Mouse (Mus musculus): ENCODE data around the gene Fastkd2.
A peak's percentile ranks its signal among the peaks of the same experiment; 100 is the strongest.

Gene Fastkd2

DNA sequence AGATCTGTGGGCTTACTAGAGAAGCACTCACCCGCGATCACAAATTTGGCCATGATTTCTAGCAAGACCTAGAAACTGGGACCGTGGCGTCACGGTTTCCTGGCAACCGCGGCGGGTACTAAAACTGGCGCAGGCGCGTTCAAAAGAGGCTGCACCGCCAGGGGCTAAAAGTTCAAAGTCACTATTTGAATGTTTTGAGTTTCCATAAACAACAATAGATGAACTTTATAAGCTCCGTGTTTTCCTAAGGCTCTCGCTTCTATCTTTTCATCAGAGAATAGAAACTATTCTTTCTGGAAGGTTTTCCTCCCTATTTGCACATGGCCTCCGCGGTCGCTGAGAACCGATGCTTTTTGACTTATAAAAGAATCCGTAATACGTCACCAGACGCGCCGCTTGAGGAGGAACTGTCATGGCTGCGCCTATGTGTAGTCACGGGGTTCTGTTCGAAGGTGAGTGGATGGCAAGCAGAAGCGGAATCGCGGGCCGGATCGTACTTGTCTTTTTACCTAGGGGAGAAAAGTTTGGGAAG, at the start of gene Fastkd2, which contains the start of gene Mdh1b:
Fastkd2 (plus strand) TSS at position 375 of the 532 bp plus-strand sequence.
Mdh1b (minus strand) TSS at position 79 of the 532 bp plus-strand sequence.
- peak; percentile 89 for DNase-seq

DNA sequence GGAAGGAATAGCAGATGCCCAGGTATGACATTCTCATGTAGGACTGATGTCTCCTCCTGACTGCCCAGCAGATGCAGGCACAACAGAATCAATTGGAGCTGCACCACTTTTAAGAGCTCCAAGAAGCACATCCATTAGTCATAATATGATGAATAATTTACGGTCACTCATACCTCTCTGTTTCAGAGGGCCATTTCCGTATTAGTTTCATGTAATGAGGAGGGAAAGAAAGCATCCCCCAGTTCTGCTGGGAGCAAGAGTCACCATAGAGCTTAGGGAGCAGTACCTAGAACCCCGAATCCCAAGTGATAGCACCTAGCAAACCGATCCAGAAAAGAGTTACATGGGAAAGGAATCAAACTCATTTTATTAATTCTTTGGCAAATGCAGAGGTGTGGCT, 43.6 kb upstream of the Fastkd2 start, which contains the start of gene Dytn:
Dytn (minus strand) TSS at position 101 of the 400 bp plus-strand sequence.
- DNase-seq, result no peak

DNA sequence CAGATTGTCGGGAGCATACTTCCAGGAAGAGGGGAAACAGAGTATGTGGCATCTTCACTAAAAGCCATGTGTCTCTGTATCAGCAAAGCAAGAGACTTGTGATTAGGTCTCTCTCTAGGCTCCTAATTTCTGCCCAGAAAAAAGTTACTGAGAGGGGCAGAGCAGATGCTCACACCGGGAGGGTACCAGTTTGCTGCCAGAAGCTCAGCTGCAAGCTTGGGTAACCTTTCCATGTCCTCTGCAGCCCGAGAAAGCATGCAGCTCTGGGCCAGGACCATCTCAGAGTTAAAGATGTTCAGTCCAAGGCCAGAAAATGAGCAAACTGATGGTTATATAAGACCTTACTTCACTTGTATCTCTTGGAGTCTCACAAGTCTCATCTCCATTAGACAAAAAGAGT, 33.6 kb upstream of the Fastkd2 start:
- no peak for DNase-seq

DNA sequence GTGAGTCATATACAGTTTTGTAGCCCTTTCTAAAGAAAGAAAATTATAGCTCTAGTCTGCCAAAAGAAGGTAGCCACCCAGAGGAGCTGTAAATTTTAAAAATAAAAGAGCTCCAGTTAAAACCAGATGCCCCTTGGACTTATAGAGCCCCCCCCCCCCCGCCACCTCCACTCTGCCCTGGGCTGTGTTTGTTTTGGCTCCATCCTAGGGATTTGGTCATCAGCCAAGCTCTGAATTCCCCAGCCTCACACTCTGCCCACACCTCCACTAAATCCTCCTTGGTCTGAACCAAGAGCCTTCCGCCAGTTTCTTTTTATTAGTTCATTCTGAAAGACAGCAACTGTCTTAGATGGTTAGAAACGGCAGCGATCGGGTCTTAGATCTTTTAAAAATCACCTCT, 24.7 kb upstream of the Fastkd2 start:
- no peak for DNase-seq

DNA sequence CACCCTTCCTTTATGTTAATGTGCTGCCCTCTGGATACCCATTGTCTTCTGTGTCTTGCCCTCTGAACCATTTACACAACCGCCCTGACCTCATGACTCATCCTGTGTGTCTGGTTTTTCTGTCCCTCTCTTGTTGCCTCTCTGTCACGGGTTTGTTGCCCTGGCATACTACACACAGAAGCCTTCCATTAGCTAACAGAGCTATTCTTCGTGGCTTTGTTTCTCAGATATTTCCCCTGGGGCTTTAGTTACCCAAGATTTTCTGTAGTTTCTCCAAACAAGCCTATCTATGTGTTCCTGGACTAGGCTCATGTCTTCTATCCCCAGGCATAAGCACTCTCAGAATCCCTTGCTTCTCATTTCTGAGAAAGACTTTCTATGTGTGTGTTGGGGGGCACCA, 21.5 kb upstream of the Fastkd2 start:
- DNase-seq, result no peak

DNA sequence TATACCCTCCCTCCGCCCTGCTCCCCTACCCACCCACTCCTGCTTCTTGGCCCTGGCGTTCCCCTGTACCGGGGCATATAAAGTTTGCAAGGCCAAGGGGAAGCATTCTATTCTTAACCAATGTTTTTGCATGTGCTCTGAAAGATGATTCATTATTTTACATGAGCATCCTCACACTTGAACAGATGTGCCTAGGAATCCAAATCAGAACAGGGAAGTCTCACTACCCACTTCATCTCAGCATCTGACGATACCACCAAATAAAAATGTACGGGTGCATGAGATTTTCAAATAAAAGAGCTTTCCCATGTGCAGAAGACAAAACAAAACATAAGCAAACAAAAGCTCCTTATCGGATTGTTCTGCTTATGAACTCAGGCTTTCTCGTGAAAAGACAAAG, 10.3 kb upstream of the Fastkd2 start:
- no peak for DNase-seq

DNA sequence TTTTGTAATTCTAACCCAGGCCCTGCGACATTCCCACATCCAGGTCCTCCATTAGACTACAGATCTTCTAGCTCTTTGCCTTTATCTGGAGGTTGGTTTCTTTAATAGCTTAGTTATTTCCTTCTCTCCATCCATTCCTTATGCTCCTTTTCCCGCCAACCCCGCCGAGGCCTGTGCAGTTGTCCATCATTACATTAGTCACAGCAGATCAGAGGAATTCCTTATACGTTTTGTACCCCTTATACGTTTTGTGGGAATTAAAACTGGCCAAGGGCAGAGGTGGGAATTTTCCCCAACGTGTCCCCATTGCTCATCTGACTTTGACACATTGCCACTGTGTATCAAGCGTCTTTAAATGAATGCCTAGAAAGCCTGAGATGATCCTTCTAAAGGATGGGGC, 618 bp upstream of the Fastkd2 start:
- no peak for DNase-seq

DNA sequence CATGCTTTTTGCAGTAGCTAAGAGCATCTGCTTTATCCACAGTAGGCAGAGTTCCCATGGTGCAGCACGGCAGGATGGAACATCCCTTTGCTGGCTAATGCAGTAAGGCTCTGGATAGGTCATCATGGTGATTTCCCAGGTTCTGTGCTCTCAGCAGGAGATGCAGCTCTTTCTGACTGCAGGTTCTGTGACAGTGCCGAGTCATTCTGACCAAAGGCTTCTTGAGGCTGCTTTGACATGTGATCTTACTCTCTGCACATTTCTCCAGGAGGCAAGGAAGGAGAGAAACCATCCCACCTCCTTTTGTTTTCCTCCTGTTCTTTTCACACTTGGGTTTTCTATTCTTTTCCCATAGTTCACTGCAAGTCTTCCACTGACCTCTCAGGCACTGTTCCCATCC, 25.6 kb downstream of the Fastkd2 start:
- DNase-seq, result no peak

DNA sequence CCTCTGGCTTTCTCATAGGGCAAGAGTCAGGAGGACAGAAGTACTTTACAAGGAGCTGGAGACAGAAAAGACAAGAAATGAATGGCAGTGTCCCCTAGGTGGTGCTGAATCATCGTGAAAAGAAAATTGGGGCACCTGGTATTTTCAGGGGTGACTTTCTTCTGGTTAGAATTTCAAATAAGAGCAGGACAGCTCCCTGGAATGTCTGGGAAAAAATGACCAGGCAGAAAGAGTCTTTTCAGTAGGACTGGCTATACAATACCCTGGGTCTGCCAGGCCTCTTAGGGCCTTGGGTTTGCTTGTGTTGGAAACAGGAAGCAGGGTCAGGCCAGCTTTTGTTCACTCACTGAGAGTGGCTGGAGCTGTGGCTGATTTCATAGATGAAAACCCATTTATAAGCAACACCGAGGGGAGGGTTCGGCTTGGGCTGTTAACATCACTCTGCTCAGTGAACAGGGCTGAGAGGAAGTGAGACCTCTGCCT, 32.8 kb downstream of the Fastkd2 start:
- DNase-seq, result peak; percentile 6

DNA sequence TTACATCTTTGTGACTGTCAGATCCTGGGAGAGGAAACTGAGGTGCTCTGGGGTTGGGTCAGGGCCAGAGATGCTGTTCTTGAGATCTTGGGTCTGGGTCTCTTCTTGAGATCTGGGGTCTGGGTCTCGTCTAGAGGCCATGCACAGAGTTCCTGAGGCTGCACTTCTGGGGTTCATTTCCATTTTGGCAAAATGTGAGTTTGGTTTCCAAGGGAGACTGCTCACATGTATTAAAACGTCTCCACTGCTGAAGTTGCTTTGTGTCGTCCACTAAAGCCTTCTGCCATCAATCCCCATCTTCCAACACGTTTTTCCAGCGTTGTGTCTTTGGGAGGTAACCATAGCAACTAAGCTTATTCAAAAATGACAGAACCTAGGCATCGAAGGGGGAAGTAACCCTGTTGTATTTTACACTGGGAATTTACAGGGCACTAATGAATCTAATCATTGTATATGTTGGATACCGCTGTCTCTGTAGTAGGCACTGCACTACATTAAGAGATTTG, 33.5 kb downstream of the Fastkd2 start:
- DNase-seq, result no peak

DNA sequence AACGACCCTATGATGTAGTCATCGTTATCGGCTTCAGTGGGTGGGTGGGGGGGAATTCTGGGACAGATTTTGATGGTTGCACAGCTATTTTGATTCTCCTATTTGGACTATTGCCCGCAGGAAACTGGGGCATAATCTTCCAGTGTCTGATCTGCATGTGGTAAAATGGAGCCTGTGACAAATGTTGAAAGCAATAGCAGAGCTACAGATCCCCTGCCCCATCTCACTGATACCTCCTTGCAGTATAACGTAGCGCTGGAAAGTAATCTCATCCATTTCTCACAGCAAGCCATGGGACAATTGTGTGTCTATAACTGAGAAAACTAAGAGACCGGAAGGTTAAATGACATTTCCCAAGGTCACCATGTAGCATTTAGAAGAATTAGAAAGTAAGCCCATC, 34.0 kb downstream of the Fastkd2 start:
- no peak for DNase-seq

DNA sequence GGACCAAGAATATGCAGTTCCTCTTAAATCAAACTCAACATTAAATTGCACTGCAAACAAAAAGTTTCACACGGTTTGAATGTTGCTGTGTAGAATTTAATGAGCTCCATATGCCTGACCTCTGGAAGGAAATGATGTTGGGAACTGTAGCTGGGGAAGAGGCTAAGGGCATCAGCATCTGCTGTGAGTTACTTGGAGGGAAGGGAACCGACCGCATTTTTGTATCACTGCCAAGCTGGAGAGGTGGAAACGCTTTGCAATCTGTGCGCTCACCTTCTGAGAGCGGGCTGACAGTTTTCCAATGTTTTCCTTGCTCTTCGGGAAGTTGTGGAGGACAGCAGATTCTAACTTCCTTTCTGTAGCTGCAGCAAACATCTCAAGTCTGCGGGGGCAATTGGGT, 37.7 kb downstream of the Fastkd2 start:
- no peak for DNase-seq

DNA sequence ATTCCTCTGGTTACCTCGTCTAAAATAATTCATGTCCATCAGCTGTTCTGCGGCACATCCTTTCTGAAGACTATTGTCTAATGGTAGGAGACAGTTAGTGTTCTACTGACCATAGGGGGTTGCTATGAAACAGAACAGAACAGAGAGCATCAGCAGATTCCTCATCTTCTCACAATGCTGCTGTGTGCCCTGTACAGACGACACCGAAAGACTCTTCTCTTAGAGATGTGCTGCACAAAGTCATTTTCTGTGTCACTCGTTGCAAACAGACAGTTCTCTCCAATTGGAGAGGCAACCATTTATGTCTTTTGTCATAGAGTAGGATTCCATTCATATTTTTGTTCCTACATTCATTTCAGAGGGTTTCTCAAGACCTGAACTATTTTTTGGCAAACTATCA, 38.8 kb downstream of the Fastkd2 start, which contains the start of gene 4933402D24Rik:
4933402D24Rik (minus strand) TSS at position 101 of the 400 bp plus-strand sequence.
- DNase-seq, result no peak

DNA sequence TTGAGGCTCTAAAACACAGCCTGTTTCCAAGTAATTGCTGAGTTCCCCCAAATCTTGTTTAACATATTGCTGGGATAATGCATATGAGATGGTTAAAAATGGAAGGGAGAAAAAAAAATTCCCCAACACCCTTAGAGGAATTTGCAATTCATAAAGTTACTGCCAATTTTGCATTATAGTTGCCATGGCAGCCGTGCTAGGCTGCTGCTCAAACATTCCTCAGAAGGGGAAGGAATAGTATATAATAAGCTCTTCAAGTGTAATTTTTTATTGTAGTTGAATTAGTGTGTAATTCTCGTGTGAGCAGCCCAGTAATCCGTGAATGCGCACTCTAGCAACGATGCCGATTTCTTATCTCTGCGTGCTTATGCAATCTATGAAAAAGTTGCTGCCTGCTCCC, 39.9 kb downstream of the Fastkd2 start:
- no peak for DNase-seq

DNA sequence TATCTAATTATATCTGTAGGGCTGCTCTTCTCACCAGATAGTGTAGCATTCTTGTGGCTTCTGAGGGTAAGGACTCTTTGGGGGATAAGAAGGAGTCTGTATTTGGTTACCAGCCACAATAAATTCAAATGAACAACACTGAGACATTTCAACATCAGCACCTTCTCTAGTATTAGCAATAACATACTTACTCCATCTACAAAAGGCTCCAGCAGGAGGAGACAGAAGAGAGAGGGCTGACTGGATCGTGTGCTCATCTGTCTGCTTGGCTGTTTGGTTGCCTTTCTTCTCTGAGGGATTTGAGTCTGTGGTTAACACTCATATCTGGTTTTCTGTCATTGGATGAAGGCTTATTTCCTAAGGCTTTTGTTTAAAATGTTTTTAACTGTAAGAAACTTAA, 46.0 kb downstream of the Fastkd2 start:
- DNase-seq, result no peak

DNA sequence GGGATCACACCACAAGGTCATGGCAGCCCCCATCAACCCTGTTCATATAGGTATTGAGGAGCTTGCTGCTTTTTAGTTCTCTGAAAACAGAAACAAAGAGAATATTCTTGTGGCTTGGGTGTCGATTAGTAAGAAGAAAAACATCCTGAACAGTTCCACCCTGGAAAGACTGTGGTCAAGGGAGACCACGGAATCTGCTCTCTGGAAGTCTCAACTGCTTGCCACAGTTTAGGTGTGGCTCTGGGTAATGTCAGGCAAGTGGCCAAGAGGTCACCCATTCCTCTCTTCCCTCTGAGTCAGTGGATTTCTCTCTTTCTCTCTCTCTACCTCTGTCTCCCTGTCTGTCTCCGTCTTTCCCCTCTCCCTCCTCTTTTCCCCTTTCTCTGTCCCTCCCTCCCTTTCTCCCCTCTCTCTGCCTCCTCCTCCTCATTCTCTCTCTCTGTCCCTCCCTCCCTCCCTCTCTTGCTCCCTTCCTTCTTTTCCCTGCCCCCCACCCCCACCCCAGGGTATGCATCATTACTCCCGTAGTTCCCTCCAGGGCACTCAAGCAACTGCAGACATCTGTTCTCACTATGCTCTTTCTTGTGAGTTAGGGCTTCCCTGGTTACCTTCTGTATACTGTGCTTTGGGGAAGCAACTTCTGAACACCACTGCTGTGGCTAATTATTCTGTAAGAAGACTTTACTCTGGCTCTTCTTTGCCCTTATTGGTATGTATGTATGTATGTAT, 46.7 kb downstream of the Fastkd2 start:
- no peak for DNase-seq

DNA sequence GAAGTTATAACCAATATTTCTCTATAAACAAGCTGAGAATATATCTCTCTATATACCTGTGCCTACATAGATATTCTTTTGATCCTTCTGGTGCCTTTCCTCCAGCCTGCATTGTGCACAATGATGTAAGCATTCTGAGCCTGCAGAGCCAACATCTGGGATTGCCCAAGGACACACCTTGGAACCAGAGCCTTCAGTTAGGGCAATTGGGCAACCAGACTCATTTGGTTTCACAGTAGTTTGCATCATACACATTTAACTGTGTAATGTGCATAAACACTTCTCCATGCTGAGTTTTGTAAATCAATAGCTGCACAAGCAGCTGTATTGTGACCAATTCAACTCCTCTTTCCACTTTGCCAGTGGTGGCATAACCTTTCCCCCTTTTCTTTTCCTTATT, 63.9 kb downstream of the Fastkd2 start:
- no peak for DNase-seq

All from kidney, adult 11 months (tissue).